Mouse (Mus musculus) lung, postnatal 0 days (tissue): ENCODE measurements around the gene Msantd2.

Experiments
- CTCF ChIP-seq: IDR thresholded peaks from 2 replicates; pipeline ENCODE4 v1.5.1; 2016; ENCODE audit warnings: antibody characterized with exemption, mild to moderate bottlenecking
- EP300 ChIP-seq: IDR thresholded peaks from 2 replicates; pipeline ENCODE4 v1.6.1; 2016; ENCODE audit warnings: antibody characterized with exemption, mild to moderate bottlenecking, control low read depth

DNA sequence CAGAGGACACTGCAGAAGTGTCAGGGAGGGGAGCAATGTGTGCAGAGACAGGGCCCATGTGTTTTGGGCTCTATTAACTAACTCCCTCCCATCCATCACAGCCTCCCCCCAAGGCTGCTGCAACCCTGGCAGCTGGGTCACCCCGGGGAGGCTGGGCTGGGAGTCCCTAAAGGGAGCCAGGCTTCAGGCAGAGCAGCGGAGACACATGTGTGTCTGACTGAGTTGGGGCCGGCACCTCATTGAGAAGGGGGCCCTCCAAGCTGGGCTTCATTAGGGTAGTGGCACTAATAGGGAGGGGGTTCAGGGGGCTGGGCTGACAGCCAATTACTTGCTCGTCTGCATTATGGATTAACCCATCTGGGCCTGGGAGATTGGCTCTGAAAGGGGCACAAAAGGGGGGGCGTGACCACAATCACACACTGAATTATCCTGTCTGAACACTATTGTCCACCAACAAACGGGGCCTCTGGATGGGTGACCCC lies 35.1 kb upstream of the Msantd2 start:
- TF ChIP-seq CTCF (no peak), EP300 (no peak)
